ENCODE assay signal across 8 mouse cellular contexts in the genomic region with DNA sequence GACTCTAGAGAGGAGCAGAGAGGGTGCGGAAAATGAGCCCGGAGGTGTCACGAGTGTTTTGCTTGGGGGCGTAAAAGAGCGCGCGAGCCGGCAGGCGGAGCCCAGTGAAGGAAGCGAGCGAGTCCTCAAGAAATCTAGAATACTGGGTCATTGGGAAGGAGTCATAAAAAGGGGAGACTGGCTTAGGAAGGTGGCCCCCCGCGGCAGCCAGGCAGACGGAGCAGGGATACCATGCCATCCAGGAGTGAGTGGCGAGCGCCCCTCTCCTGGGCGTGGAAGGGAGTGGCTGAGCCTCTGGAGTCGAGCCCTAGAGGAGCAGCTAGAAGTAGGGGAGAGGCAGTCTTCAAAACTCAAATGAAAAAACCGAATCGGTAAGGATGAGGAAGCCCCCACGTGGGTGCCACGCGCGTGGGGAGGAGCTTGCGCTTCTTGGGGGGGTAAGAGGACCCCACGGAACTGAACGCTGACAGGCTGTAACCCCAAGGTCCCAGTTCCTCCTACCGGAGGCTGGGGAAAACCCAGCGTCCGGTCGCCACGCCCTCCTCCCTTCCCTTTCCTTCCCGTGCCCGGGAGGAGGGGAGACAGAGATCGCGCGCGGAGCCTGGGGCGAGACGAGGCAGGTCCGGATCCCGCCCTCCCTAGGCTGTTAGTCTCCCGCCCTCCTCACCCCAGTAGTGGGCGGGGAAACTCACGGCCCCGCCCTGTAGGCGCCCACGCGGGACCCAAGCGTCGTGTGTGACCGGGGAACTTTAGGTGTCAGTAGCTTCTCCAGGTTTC. TPM values are rescaled to one million over a fixed set of nuclear protein-coding genes. Genes with fewer than 3 reads are reported as not detected.
DNase-seq lines count a peak whose midpoint lies in the region; ATAC-seq and TF ChIP-seq lines count a peak whose summit lies in the region.

No protein-coding gene starts in this region.

- H3K4me1 ChIP-seq in embryonic fibroblast, embryonic 13.5 days (ENCODE audit: control insufficient read depth, insufficient read depth, low read length): no peaks in the 10 kb centered on the region
- peaks cover 15% of the 10 kb centered on the region for H3K4me1 ChIP-seq in midbrain, embryonic 11.5 days (ENCODE audit: control insufficient read depth, insufficient read depth, low read length)
- peaks cover 34% of the 10 kb centered on the region for H3K4me1 ChIP-seq in stomach, embryonic 15.5 days

- no peaks in the 10 kb centered on the region for H3K9me3 ChIP-seq in midbrain, embryonic 11.5 days (ENCODE audit: control insufficient read depth, low read length)
- no peaks in the 10 kb centered on the region for H3K9me3 ChIP-seq in stomach, embryonic 15.5 days

- WGBS in midbrain, embryonic 11.5 days: 2% methylated on average over 49 of the region's 52 CpGs
- WGBS in stomach, embryonic 15.5 days: under 1% methylated on average over 47 of the region's 52 CpGs

- intact Hi-C loops in heart, postnatal 10 days (cut with DNase I): loop anchor here (1.0 to 5.0 kb wide), 2 partner anchors 15 to 113 kb away; no protein-coding TSS in a partner anchor

- H3K4me2 ChIP-seq in midbrain, embryonic 11.5 days: peak overlapping the region; percentile 72
- peak overlapping the region; percentile 97 for H3K4me2 ChIP-seq in stomach, embryonic 15.5 days

- H3K4me3 ChIP-seq in embryonic fibroblast, embryonic 13.5 days (ENCODE audit: insufficient read depth, low read length): peak overlapping the region; percentile 94
- H3K4me3 ChIP-seq in midbrain, embryonic 11.5 days (ENCODE audit: low read depth, low read length): peak overlapping the region; percentile 47
- H3K4me3 ChIP-seq in stomach, embryonic 15.5 days (replicated peaks): peak overlapping the region; percentile 73

- H3K27me3 ChIP-seq in midbrain, embryonic 11.5 days (ENCODE audit: control insufficient read depth, insufficient read depth, low read length): peaks cover 50% of the 10 kb centered on the region
- peaks cover 6% of the 10 kb centered on the region; the same call in 1 of the 2 replicates for H3K27me3 ChIP-seq in stomach, embryonic 15.5 days (replicated peaks)

- TF ChIP-seq CTCF in embryonic fibroblast, embryonic 13.5 days (IDR thresholded peaks at IDR 0.05; ENCODE audit: borderline replicate concordance, insufficient read depth, low read length): no peak

- no peaks in the 10 kb centered on the region for H3K36me3 ChIP-seq in midbrain, embryonic 11.5 days (ENCODE audit: control insufficient read depth, insufficient read depth, low read length)
- H3K36me3 ChIP-seq in stomach, embryonic 15.5 days: no peaks in the 10 kb centered on the region

- peak; percentile 77 to 86 for DNase-seq in urinary bladder, adult 18-20 months (ENCODE audit: low spot score in 2 of 2)
- DNase-seq in urinary bladder, postnatal 10 days (ENCODE audit: low spot score): no peak
- DNase-seq in heart, postnatal 10 days: peak; percentile 82 to 83
- DNase-seq in kidney, postnatal 4 days: peak; percentile 75 to 86
- DNase-seq in midbrain, embryonic 11.5 days (ENCODE audit: low spot score, missing footprints): peak; percentile 89
- no peak for DNase-seq in layer of hippocampus, postnatal 14 days (ENCODE audit: low spot score in 2 of 2)

- peak; percentile 43; the same call in 1 of the 2 replicates for TF ChIP-seq POLR2A in embryonic fibroblast, embryonic 13.5 days (IDR thresholded peaks at IDR 0.05; ENCODE audit: low read depth, low read length)

- ATAC-seq in midbrain, embryonic 11.5 days (ENCODE audit: low FRiP score): peak; percentile 48
- peak; percentile 74 for ATAC-seq in stomach, embryonic 15.5 days (ENCODE audit: insufficient read depth, low FRiP score, low read depth)

- H3K27ac ChIP-seq in embryonic fibroblast, embryonic 13.5 days (ENCODE audit: insufficient read depth, low read length): peak overlapping the region; percentile 55
- no peak overlapping the region for H3K27ac ChIP-seq in midbrain, embryonic 11.5 days (ENCODE audit: low read depth, low read length)
- peak overlapping the region; percentile 84 for H3K27ac ChIP-seq in stomach, embryonic 15.5 days

- peak overlapping the region; percentile 30; the same call in 1 of the 2 replicates for H3K9ac ChIP-seq in midbrain, embryonic 11.5 days (ENCODE audit: low read length)
- peak overlapping the region; percentile 71 for H3K9ac ChIP-seq in stomach, embryonic 15.5 days

RNA-seq across cellular contexts. Expression of gene Tgfb1, which starts 2.2 kb away (rescaled TPM):
- 48.0 and 60.5 TPM in 2 replicates for polyA plus RNA-seq in embryonic fibroblast, embryonic 13.5 days (2011; ENCODE audit: insufficient read length, low read depth, missing spikeins)
- 10 to 100 TPM; 43.6 to 45.5 TPM for total RNA-seq in heart, postnatal 10 days (2021)
- 0.78 and 1.4 TPM in 2 replicates for polyA plus RNA-seq in midbrain, embryonic 11.5 days (2014; fragmentation: Nextera tagmentation; extraction: Ambion mirVana)
- 3.9 and 4.1 TPM in 2 replicates for polyA plus RNA-seq in stomach, embryonic 15.5 days (2015; fragmentation: Nextera tagmentation; extraction: Ambion mirVana)
- total RNA-seq in layer of hippocampus, postnatal 14 days (2021): 1 to 10 TPM; 8.1 to 8.9 TPM

RNA-seq across cellular contexts. Expression of gene B9d2, which starts 8.4 kb away (rescaled TPM):
- 7.8 and 13.1 TPM in 2 replicates for polyA plus RNA-seq in embryonic fibroblast, embryonic 13.5 days (2011; ENCODE audit: insufficient read length, low read depth, missing spikeins)
- 10 to 100 TPM; 12.3 to 14.3 TPM for total RNA-seq in heart, postnatal 10 days (2021)
- 30.7 and 31.1 TPM in 2 replicates for polyA plus RNA-seq in midbrain, embryonic 11.5 days (2014; fragmentation: Nextera tagmentation; extraction: Ambion mirVana)
- 23.2 and 25.3 TPM in 2 replicates for polyA plus RNA-seq in stomach, embryonic 15.5 days (2015; fragmentation: Nextera tagmentation; extraction: Ambion mirVana)
- total RNA-seq in layer of hippocampus, postnatal 14 days (2021): 10 to 100 TPM; 21.9 to 25.3 TPM

RNA-seq across cellular contexts. Expression of gene Tmem91, which starts 14.0 kb away (rescaled TPM):
- 0.73 TPM in 1 of 2 replicates, not detected in the other for polyA plus RNA-seq in embryonic fibroblast, embryonic 13.5 days (2011; ENCODE audit: insufficient read length, low read depth, missing spikeins)
- total RNA-seq in heart, postnatal 10 days (2021): not detected
- 0.99 and 1.6 TPM in 2 replicates for polyA plus RNA-seq in midbrain, embryonic 11.5 days (2014; fragmentation: Nextera tagmentation; extraction: Ambion mirVana)
- 3.0 and 4.0 TPM in 2 replicates for polyA plus RNA-seq in stomach, embryonic 15.5 days (2015; fragmentation: Nextera tagmentation; extraction: Ambion mirVana)
- total RNA-seq in layer of hippocampus, postnatal 14 days (2021): 10 to 100 TPM; 16.4 to 29.3 TPM

RNA-seq across cellular contexts. Expression of gene Ccdc97, which starts 29.9 kb away (rescaled TPM):
- 31.5 and 32.0 TPM in 2 replicates for polyA plus RNA-seq in embryonic fibroblast, embryonic 13.5 days (2011; ENCODE audit: insufficient read length, low read depth, missing spikeins)
- total RNA-seq in heart, postnatal 10 days (2021): 10 to 100 TPM; 48.9 to 51.9 TPM
- polyA plus RNA-seq in midbrain, embryonic 11.5 days (2014; fragmentation: Nextera tagmentation; extraction: Ambion mirVana): 26.8 and 32.1 TPM in 2 replicates
- 16.9 and 19.6 TPM in 2 replicates for polyA plus RNA-seq in stomach, embryonic 15.5 days (2015; fragmentation: Nextera tagmentation; extraction: Ambion mirVana)
- 10 to 100 TPM; 50.1 to 50.5 TPM for total RNA-seq in layer of hippocampus, postnatal 14 days (2021)

RNA-seq across cellular contexts. Expression of gene Exosc5, which starts 30.0 kb away (rescaled TPM):
- 21.6 and 25.3 TPM in 2 replicates for polyA plus RNA-seq in embryonic fibroblast, embryonic 13.5 days (2011; ENCODE audit: insufficient read length, low read depth, missing spikeins)
- total RNA-seq in heart, postnatal 10 days (2021): 10 to 100 TPM; 17.9 to 20.6 TPM
- polyA plus RNA-seq in midbrain, embryonic 11.5 days (2014; fragmentation: Nextera tagmentation; extraction: Ambion mirVana): 40.2 and 46.4 TPM in 2 replicates
- polyA plus RNA-seq in stomach, embryonic 15.5 days (2015; fragmentation: Nextera tagmentation; extraction: Ambion mirVana): 71.8 and 79.8 TPM in 2 replicates
- 10 to 100 TPM; 29.3 to 29.8 TPM for total RNA-seq in layer of hippocampus, postnatal 14 days (2021)

Comparison
In these comparisons a context has a peak if more than half of its experiments do, and no peak if none do; other contexts are left out.
1. DNase-seq: peak in urinary bladder, adult 18-20 months (2 of 2), heart, postnatal 10 days (2 of 2), kidney, postnatal 4 days (2 of 2) and midbrain, embryonic 11.5 days (single experiment); none in urinary bladder, postnatal 10 days (single experiment) and layer of hippocampus, postnatal 14 days (0 of 2).
2. Peak in every context shown above with its lines, with median percentiles within 50 percentile points of each other: H3K4me3 ChIP-seq.